ENCODE assay signal across 8 mouse cellular contexts in genomic region chr5:88929392-88930094, GRCm38 (mm10). TPM values are rescaled to one million over a fixed set of nuclear protein-coding genes. Genes with fewer than 3 reads are reported as not detected.
A peak's percentile ranks its signal among the peaks of the same experiment; 100 is the strongest.
DNase-seq lines count a peak whose midpoint lies in the region; ATAC-seq lines count a peak whose summit lies in the region.

No protein-coding gene starts in this region.

- H3K4me3 ChIP-seq in hindbrain, embryonic 16.5 days (ENCODE audit: low read length), result no peak overlapping the region

- H3K27ac ChIP-seq in hindbrain, embryonic 16.5 days (ENCODE audit: low read depth, low read length), result peak overlapping the region; percentile 32; the same call in 1 of the 2 replicates

- peak overlapping the region; percentile 43 for H3K4me2 ChIP-seq in hindbrain, embryonic 16.5 days (ENCODE audit: low read length)

- no peak overlapping the region; the same call in 1 of the 2 replicates for H3K9ac ChIP-seq in hindbrain, embryonic 16.5 days (ENCODE audit: low read depth, low read length)

- H3K4me1 ChIP-seq in hindbrain, embryonic 16.5 days (ENCODE audit: control insufficient read depth, insufficient read depth, low read depth, low read length), result peaks cover 22% of the 10 kb centered on the region

- WGBS in hindbrain, embryonic 16.5 days, result 27% methylated on average over 18 of the region's 18 CpGs

- H3K36me3 ChIP-seq in hindbrain, embryonic 16.5 days (ENCODE audit: control insufficient read depth, insufficient read depth, low read length), result no peaks in the 10 kb centered on the region

- H3K9me3 ChIP-seq in hindbrain, embryonic 16.5 days (ENCODE audit: control insufficient read depth, low read length), result no peaks in the 10 kb centered on the region

- peak; percentile 89 for ATAC-seq in hindbrain, embryonic 16.5 days

- DNase-seq in R1 (ENCODE audit: low read depth, low spot score), result peak; percentile 50
- DNase-seq in cerebellum, postnatal 36 days, result peak; percentile 78
- DNase-seq in gastrocnemius, adult 8-10 months (ENCODE audit: low spot score in 2 of 2), result peak; percentile 72 to 89
- peak; percentile 71 for DNase-seq in left cerebral cortex, adult 11 months (ENCODE audit: low spot score)
- peak; percentile 95 for DNase-seq in lung, postnatal 36 days
- DNase-seq in right cerebral cortex, postnatal 25 days, result peak; percentile 72
- DNase-seq in urinary bladder, postnatal 10 days (ENCODE audit: low spot score), result no peak

- H3K27me3 ChIP-seq in hindbrain, embryonic 16.5 days (replicated peaks; ENCODE audit: control insufficient read depth, insufficient read depth, low read length), result no peaks in the 10 kb centered on the region

RNA-seq across cellular contexts. Expression of gene Slc4a4, which starts 42.9 kb away (rescaled TPM):
- total RNA-seq in gastrocnemius, adult 8-10 months (2022), result 10 to 100 TPM; 20.2 to 38.8 (median 23.6) TPM
- 9.1 and 9.5 TPM in 2 replicates for polyA plus RNA-seq in hindbrain, embryonic 16.5 days (2015; fragmentation: Nextera tagmentation; extraction: Ambion mirVana)
